Mouse (Mus musculus) natural killer cell, adult 2 months (primary cell): ENCODE results near the gene Dnlz.

Experiments used
- DNase-seq, 2 experiments: peaks; one replicate each; pipeline ENCODE4 v3.0.0; 2022; ENCODE audit warnings: low spot score in 2 of 2

The Dnlz gene

GRCm38 (mm10) chr2:26357484-26357883, 5.6 kb upstream of the Dnlz start:
- no peak for DNase-seq

GRCm38 (mm10) chr2:26356678-26357077, 4.8 kb upstream of the Dnlz start:
- no peak for DNase-seq

GRCm38 (mm10) chr2:26356231-26356630, 4.3 kb upstream of the Dnlz start:
- DNase-seq: no peak

DNA sequence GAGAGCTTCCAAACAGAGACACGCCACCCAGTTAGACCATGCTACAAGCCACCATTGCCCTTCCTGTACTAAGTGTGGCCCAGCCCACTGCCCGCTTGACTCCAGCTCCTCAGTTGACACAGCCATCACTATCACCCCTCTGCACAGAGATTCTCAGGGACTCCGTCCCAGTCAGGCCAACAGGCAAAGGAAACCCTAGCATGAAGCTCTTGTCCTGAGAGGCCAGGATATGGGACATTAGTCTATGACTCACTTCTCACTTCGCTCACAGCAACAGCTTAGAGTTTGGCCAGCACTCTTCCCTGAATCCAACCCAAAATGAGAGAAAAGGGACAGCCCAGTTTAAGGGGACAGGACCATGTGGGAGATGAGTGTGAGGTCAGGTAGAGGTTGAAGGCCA, 2.5 kb upstream of the Dnlz start:
- no peak for DNase-seq

- DNase-seq: no peak
These were observed 1.4 kb upstream of the Dnlz start for GRCm38 (mm10) chr2:26353066-26353980.

DNA sequence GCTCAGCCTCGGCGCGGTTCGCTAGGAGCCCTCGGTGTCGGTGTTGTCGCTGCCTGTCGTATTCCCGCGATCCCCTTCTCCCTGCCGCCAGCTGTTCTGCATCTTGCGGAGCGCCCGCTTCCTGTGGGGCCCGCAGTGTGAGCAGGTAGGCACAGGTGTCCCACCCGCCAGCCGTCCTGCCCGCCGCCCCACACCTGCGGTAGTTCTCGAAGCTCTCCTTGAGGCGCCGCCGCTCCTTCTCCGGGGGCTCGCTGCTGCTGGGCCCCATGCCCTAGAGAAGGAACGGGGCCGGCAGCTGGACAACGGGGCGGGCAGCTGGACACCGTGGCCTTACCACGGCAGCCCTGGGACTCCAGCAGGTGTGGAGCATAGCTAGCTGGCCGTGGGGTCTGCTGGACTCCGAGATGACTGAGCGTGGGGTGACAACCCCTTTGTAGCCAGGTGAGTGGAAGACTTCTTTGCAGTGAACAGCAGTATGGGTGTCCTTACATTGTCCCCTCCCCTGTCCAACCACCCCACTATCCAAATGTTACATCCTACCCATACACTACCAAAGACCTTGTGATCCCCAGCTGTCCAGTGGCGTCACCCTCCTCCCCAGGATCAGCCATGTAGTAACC, 491 bp upstream of the Dnlz start:
- peak in 1 of 2 experiments; percentile 11 for DNase-seq

GRCm38 (mm10) chr2:26348241-26348640, 3.7 kb downstream of the Dnlz start:
- DNase-seq: no peak

DNA sequence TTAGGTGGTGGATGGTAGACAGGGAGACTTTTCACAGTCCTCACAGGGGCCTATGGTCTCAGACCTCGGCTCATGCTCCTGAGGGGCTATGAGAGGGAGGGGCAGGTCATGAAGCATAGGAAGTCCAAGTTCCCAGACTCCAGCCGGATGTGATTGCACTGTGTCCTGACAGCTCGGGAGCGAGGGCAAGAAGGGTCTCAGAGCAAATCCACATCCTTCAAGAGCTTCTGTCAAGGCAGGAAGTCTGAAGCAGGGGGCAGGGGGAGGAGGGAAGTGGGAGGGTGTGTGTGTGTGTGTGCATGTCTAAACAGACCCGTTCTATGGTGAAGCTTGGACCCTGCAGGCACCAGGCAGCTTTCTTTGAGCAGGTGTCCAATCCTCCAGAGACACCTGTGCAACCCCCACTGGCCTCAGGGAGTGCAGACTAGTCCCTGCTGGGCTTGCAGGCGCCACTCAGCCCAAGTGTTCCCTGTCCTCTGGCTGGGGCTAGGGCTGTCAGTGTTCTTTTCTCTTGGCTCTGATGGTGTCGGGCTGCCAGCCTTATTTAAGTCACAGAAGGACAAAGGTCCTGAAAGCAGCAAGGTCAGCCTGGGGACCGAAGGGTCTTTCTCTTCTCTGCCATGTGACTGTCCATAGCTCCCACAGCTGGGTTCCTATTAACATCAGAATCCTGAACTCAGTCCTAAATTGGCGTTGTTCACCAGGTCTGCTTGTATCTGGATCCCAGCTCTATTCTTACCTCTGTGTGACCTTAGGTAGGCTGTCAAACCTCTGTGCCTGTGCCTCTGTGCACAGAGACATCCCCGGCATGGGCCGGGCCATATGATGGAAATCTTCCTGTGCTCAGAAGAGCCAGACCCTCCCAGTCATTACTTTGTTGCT, 9.1 kb downstream of the Dnlz start:
- no peak for DNase-seq

- no peak for DNase-seq
These were observed 9.9 kb downstream of the Dnlz start for GRCm38 (mm10) chr2:26342044-26342443.

GRCm38 (mm10) chr2:26341510-26341981, 10.4 kb downstream of the Dnlz start:
- DNase-seq: no peak

- DNase-seq: no peak
These were observed 12.7 kb downstream of the Dnlz start for GRCm38 (mm10) chr2:26339204-26339551.

- no peak for DNase-seq
These were observed 13.4 kb downstream of the Dnlz start for GRCm38 (mm10) chr2:26338302-26339203.

DNA sequence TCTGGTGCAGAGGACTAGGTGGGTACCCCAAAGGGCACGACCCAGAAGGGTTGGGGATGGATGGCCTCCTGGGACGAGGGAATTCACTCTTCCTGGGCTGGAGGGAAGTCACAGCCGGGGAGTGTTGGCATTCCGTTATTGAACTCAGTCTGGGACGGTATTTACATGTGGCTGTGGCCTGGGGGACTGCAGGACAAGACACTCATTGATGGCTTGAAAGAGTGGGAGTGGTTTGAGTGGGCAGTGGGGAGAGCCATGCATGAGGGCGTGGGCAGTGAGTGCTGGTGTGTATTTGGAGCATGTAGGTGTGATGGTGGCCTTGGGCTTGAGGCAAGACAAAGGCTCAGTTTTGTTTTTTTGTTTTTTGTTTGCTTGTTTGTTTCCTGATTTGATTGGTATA, 21.2 kb downstream of the Dnlz start:
- DNase-seq: no peak

DNA sequence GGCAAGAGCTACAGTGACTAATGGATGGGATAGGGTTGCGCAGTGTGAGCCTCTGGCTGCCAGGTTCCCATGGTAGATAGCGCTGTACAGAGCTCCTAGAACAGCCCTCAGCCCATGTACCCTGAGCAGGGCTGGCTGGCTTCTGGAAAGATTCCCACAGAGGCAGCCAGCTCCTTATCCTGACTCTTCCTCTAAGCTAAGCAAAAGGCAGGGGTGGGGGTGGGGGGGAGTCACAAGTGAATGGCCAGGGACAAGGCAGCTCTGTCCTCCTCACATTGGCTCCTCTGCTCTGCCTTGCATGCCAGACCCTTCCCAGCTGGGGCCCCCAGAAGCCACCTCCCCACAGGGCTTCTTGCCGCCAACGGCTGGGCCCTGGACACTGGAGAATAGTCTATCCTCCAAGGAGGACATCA, 21.8 kb downstream of the Dnlz start:
- DNase-seq: no peak

DNA sequence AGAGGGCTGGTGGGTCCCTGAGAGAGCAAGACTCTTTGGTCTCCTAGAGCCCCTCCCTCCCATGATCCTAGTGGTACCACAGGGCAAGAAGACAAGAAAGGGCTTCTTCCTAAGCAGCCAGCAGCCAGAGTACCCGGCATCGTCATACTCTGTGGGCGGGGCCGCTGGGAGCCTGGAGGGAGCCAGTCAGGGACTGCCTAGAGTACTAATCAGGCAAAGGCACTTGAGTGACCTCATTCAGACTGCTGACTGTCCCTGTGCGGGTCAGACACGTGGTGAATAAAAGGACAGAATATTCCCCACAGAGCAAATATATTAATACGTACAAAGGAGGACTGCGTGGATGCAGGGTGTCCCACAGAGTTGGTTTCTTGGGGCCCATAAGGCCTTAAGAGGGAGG, 22.5 kb downstream of the Dnlz start:
- DNase-seq: no peak

- peak; percentile 41 to 51 for DNase-seq
These were observed 24.1 kb downstream of the Dnlz start for GRCm38 (mm10) chr2:26327852-26328251.

DNA sequence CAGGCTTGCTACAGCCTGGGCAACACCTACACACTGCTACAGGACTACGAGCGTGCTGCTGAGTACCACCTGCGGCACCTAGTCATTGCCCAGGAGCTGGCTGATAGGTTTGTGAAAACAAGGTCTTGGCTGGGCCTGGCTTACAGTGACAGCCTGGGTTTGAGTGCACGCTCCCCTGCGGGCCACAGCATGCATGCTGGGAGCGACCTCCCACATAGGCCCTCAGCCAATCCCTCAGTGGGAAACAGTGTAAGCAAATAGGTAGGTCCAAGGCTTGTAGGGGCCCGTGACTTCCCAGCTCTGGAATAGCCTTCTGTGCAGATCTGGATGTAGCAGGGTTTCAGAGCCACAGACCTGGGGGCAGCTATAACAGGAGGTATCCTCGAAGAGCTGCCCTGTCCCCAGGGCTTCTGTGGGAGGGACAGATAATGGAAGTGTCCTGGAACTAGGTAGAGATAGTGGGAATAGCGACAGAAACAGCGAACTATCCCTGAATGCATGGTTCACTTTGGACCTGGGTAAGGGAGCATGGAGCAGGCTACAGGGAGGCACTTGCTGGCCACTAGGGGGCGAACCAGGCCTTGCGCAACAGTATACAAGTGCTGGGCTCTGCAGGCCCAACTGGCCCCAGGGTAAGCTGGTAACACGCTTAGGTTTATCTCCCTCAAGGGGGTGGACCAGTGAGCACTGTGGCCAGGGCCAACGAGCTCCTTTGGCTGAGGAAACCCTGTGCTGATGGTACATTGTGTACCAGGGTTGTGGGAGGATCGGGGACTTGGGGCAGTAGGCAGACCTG, 26.3 kb downstream of the Dnlz start:
- peak; percentile 34 to 43 for DNase-seq

DNA sequence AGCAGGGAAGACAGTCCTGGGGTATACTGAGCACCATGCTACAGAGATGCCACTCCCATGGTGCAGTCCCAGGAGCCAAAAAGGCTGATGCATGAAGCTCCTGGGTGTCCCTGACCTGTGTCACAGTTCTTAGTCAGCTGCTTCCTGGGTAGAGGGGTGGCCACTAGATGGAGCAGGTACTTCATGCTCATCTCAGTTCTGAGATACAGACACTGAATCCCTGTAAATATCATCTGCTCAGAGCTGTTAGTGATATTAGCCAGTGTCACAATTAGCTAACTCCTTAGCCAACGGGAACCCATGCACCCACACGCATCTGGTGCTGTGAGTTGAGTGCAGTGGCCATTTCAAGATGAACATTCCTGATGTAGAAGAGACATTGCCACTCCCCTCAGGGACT, 27.0 kb downstream of the Dnlz start:
- DNase-seq: no peak

DNA sequence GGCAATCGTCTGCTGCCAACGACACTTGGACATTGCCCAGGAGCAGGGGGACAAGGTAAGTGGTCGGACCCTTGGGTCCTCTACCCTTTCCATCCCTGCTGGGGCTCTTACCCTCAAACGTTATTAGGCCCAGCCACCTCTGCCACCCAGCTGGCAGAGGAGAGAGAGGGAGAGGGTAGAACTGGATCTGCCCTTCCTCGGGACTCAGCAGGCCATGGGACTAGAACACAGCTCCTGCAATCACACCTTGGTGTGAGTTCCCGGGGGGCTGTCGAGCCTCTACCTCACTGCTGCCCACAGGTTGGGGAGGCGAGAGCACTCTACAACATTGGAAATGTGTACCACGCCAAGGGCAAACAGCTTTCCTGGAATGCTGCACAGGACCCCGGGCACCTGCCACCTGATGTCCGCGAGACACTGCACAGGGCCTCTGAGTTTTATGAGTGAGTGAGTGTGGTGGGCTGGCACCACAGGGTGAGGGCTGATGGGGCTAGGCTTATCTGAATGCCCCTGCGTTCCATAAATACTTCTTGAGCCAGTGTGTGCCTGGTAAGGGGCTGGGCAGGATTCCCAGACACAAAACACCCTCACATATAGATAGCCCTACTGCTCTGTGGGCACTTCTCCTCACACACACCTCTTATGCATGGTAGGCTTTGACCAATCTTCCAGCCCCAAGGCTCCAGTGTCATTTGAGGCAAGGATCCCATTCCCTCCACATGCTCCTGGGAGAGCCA, 28.2 kb downstream of the Dnlz start:
- no peak for DNase-seq
